Mouse (Mus musculus) Muller cell, postnatal 12 days (primary cell): ENCODE data around the gene Gdf5.
A peak's percentile ranks its signal among the peaks of the same experiment; 100 is the strongest.
"Not testable (repeated sequence)": the region's sequence is repeated elsewhere in the genome, so short reads cannot be mapped to it uniquely, and the experiment has no call there.

ENCODE experiments used
- DNase-seq: peaks from one replicate; pipeline ENCODE4 v3.0.0-alpha.2; 2015; ENCODE audit errors: inconsistent ontology term

The Gdf5 gene

DNA sequence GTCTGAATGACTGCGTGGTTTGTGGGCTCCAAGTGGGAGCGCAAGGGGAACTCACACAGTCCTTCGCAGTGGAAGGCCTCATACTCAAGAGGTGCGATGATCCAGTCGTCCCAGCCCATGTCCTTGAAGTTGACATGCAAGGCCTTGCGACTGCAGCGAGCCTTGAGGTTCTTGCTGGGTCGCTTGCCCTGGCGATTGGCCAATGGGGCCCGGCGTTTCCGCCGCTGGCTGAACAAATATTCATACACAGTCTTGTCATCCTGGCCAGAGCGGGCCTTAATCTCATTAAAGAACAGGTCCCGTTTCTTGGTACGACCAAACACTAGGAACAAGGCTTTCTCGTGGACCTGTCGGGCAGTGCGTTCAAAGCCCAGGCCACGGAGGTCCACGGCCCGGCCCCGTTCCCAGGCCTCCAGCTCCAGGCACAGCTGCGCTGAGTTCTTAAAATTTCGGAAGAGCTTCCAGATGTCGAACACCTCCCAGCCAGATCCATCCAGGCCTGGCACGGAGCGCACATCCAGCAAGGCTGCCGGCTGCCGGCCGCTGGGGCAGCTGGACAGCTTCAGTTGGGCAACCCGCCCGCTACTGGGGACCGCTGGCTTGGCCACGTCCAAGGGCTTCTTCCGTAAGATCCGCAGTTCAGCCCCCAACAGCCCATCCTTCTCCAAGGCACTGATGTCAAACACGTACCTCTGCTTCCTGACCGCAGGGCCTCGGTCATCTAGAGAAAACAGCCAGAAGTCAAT lies 3.3 kb downstream of the Gdf5 start:
- DNase-seq = no peak

- DNase-seq = no peak
These were observed 4.5 kb downstream of the Gdf5 start, which contains the start of gene Gm15557 for GRCm38 (mm10) chr2:155940681-155941080. Gm15557 (plus strand) TSS chr2:155940728.

- DNase-seq = no peak
These were observed 5.2 kb downstream of the Gdf5 start for GRCm38 (mm10) chr2:155939897-155940529.

DNA sequence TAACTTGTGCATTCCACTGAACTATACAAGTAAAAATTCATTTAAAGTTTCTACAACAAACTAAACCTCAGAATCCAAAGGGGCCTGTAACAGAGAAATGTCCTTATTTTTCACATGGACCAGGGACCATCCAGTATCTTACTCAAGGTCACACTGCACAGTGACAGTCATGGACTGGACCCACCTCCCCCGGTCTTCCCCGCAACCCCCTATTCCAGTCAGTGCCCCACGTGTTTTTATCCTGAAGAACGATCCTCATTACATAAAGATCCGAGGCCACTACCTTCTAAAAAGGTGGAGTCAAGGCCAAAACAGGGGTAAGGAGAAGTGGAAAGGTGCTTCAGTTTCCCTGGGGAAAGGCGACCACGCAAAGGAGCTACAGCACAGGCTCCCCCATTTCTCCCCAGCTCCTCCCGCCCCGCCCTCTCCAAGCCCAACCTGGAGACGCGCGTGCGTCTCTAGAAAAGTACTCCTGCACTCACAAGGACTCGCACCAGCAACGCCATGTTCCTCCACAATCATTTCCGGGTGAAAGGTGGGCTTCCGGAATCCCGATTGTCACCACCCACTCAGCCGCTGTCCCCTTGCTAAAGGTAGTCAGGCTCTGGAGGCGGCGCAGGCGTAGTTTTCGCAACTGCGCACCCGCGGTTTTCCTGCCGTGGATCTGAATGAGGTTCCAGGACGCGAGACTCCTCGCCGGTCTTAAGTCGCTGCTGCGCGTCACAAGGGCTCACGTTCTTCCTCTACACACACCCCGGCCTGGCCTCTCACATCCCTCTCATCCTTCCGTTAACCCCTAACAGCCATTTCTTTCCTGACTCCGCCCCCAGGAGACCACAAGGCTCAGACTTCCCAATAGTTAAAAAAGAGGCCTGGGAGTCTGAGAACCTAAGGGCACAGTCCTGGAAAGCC lies 15.4 kb downstream of the Gdf5 start, which contains the start of gene Uqcc1:
TSS of gene Uqcc1 (minus strand) at position 780 of the 912 bp plus-strand sequence.
- peak; percentile 90 for DNase-seq

GRCm38 (mm10) chr2:155928711-155929345 lies 16.3 kb downstream of the Gdf5 start:
- no peak for DNase-seq

DNA sequence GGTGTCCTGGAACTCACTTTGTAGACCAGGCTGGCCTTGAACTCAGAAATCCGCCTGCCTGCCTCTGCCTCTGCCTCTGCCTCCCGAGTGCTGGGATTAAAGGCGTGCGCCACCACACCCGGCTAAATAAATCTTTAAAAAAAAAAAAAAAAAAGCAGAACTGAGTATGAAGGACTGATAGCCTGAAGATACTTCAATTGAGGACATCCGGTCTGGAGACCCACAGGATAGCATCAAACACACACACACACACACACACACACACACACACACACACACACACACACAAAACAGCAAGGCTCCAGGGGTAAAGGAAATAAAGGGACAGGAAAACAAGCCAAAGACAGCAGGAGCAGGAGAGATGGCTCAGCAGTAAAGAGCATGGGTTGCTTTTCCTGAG lies 20.0 kb downstream of the Gdf5 start:
- not testable (repeated sequence) for DNase-seq

- DNase-seq = no peak
These were observed 22.0 kb downstream of the Gdf5 start for GRCm38 (mm10) chr2:155923143-155923542.

GRCm38 (mm10) chr2:155914684-155915083 lies 30.5 kb downstream of the Gdf5 start:
- no peak for DNase-seq

GRCm38 (mm10) chr2:155903632-155904008 lies 41.5 kb downstream of the Gdf5 start:
- no peak for DNase-seq

DNA sequence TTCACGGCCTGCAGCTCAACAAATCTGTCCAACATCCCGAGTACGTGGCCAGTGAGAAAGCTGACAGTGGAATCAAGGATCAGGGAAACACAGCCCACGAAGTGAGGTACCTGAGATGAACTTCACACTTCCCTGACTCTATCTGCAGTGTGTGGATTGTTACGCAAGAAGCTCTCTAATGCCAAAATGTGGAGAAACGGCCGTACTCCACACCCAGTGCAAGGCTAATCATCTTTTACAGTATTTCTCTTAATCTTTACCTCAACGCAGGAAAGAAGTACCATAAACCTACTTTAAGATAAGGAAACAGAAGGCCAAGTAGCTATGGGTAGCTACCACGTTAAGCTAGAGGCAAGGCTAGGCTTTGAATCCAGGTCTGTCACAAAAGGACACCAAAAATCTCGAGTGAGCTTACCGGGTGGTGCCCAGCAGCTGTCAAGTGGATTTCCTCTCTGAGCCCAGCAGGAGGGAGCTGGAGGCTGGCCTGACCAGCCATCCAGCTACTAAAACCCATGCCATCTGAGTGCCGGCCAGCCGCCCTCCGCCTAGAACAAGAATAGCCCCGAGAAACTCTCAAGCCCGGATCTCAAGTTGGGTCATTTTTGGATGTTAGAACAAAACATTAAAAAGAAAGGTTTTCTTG lies 42.1 kb downstream of the Gdf5 start:
- peak; percentile 59 for DNase-seq

DNA sequence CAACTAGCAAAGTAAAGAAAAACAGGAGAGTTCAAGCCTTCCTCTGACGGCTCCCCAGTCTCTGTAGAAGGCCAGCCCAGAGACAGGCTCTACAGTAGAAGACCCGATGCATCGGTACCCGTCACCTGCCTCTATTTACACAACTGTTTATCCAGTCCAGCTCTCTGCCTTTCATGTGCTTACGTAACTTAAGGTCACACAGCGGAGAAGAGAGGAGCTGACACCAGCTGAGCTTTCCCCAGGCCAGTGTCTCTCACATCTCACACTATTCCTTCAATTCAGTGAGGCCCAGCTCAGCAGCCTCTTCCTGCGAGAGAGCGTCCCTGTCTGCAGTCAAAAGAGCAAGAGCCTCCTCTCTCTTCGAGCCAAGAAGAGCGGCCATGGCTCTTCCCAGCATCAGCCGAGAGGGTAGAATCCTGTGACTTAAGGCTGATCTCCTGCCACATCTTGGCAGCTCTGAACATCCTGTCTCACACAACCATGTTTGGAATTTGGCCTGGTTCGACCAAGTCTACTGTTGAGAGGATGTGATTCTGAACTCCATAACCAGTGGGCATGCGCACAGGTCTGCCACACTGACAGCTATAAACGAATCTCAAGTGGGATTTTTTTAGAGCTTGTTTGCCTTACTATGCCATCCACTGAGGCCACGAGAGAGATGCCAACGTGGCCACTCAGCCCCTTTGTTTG lies 50.0 kb downstream of the Gdf5 start:
- no peak for DNase-seq

GRCm38 (mm10) chr2:155894307-155895045 lies 50.7 kb downstream of the Gdf5 start:
- DNase-seq = no peak
